Mouse (Mus musculus) liver, embryonic 12.5 days (tissue): Measurements from ENCODE around the gene Hist3h2ba. TPM values are rescaled to one million over a fixed set of nuclear protein-coding genes. Genes with fewer than 3 reads are reported as not detected.

Experiments
- ATAC-seq: fragments of 200-750 bp; cut with Nextera tagmentation; 2 replicates; pipeline ENCODE4 v1.8.0; 2017; ENCODE audit warnings: moderate number of reproducible peaks, mild to moderate bottlenecking, moderate library complexity
- H3K27ac ChIP-seq: fragments of 300-500 bp; sonication (generic); 2 replicates; pipeline ENCODE4 v1.5.1; 2016; ENCODE audit warnings: mild to moderate bottlenecking
- H3K27me3 ChIP-seq: fragments of 300-500 bp; sonication (generic); replicated peaks from 2 replicates; pipeline ENCODE4 v1.6.1; 2016; ENCODE audit warnings: mild to moderate bottlenecking, moderate library complexity
- H3K36me3 ChIP-seq: fragments of 300-500 bp; sonication (generic); 2 replicates; pipeline ENCODE4 v1.6.1; 2016; ENCODE audit warnings: mild to moderate bottlenecking, moderate library complexity
- H3K4me1 ChIP-seq: fragments of 300-500 bp; sonication (generic); 2 replicates; pipeline ENCODE4 v1.6.1; 2016
- H3K4me2 ChIP-seq: fragments of 300-500 bp; sonication (generic); 2 replicates; pipeline ENCODE4 v1.6.1; 2016; ENCODE audit warnings: mild to moderate bottlenecking, moderate library complexity
- H3K4me3 ChIP-seq: fragments of 300-500 bp; sonication (generic); 2 replicates; pipeline ENCODE4 v1.5.1; 2016; ENCODE audit warnings: mild to moderate bottlenecking, moderate library complexity
- H3K9ac ChIP-seq: fragments of 300-500 bp; sonication (generic); 2 replicates; pipeline ENCODE4 v1.6.1; 2016; ENCODE audit warnings: mild to moderate bottlenecking, moderate library complexity
- H3K9me3 ChIP-seq: fragments of 300-500 bp; sonication (generic); replicated peaks from 2 replicates; pipeline ENCODE4 v1.6.1; 2016; ENCODE audit warnings: mild to moderate bottlenecking, moderate library complexity
- WGBS: fragments of 180-500 bp; shearing (Covaris S2); methylation state at CpG from one replicate; pipeline ENCODE4 v1.1.7; 2016; ENCODE audit not compliant: insufficient replicate concordance; 5-methylcytosine and 5-hydroxymethylcytosine counted together
- polyA plus RNA-seq: library from polyadenylated mRNA; unstranded; fragments of >200 nt; fragmentation: Nextera tagmentation; extraction: Ambion mirVana; gene quantifications from 2 replicates; pipeline ENCODE4 v1.2.1, GENCODE M21; 2016

The Hist3h2ba gene
- 5.3 and 5.7 TPM in 2 replicates for polyA plus RNA-seq

GRCm38 (mm10) chr11:58948542-58949479 lies at the start of gene Hist3h2ba:
Hist3h2ba (plus strand) TSS chr11:58948920.
- Histone ChIP-seq H3K4me1 (peaks cover 37% of the 10 kb centered on the region), H3K4me3 (peak within 1 kb of the TSS; percentile 55), H3K4me2 (peak within 1 kb of the TSS; percentile 75), H3K9me3 (no peaks in the 10 kb centered on the region), H3K9ac (peak within 1 kb of the TSS; percentile 70), H3K27me3 (peaks cover 80% of the 10 kb centered on the region), H3K36me3 (no peaks in the 10 kb centered on the region), H3K27ac (peak within 1 kb of the TSS; percentile 72)
- ATAC-seq, result peak; percentile 74
- 1% methylated on average over 48 of the region's 48 CpGs for WGBS

GRCm38 (mm10) chr11:58901080-58901479 lies 47.6 kb upstream of the Hist3h2ba start:
- Histone ChIP-seq H3K4me2 (peak overlapping the region; percentile 76), H3K4me1 (peaks cover 48% of the 10 kb centered on the region), H3K9me3 (no peaks in the 10 kb centered on the region), H3K27ac (peak overlapping the region; percentile 78), H3K9ac (peak overlapping the region; percentile 18; the same call in 1 of the 2 replicates), H3K36me3 (peaks cover 63% of the 10 kb centered on the region), H3K4me3 (no peak overlapping the region), H3K27me3 (no peaks in the 10 kb centered on the region)
- peak; percentile 77 for ATAC-seq

GRCm38 (mm10) chr11:58903511-58904409 lies 45.0 kb upstream of the Hist3h2ba start, which contains the start of gene Zfp39:
Zfp39 (minus strand) TSS chr11:58904225.
- peak within 1 kb of the TSS; percentile 76 for H3K4me3 ChIP-seq

GRCm38 (mm10) chr11:58904410-58904718 lies 44.4 kb upstream of the Hist3h2ba start:
- peak; percentile 2; the same call in 1 of the 2 replicates for ATAC-seq
- no peaks in the 10 kb centered on the region for H3K9me3 ChIP-seq

More at GRCm38 (mm10) chr11:58903511-58904409, 45.0 kb upstream of the Hist3h2ba start, which contains the start of gene Zfp39:
- WGBS, result under 1% methylated on average over 40 of the region's 40 CpGs
- Histone ChIP-seq H3K9ac (peak within 1 kb of the TSS; percentile 85), H3K4me2 (peak within 1 kb of the TSS; percentile 76), H3K36me3 (peaks cover 39% of the 10 kb centered on the region), H3K27ac (peak within 1 kb of the TSS; percentile 89), H3K4me1 (peaks cover 44% of the 10 kb centered on the region), H3K9me3 (no peaks in the 10 kb centered on the region), H3K27me3 (no peaks in the 10 kb centered on the region)
- peak; percentile 90 for ATAC-seq

GRCm38 (mm10) chr11:58904838-58905237 lies 43.9 kb upstream of the Hist3h2ba start:
- ATAC-seq, result no peak
- Histone ChIP-seq H3K9me3 (no peaks in the 10 kb centered on the region), H3K27ac (peak overlapping the region; percentile 89), H3K4me3 (peak overlapping the region; percentile 76), H3K27me3 (no peaks in the 10 kb centered on the region), H3K4me1 (peaks cover 43% of the 10 kb centered on the region), H3K4me2 (peak overlapping the region; percentile 76), H3K9ac (peak overlapping the region; percentile 85; the same call in 1 of the 2 replicates), H3K36me3 (peaks cover 28% of the 10 kb centered on the region)
- 41% methylated on average over 6 of the region's 6 CpGs for WGBS

More at GRCm38 (mm10) chr11:58904410-58904718, 44.4 kb upstream of the Hist3h2ba start:
- 2% methylated on average over 8 of the region's 8 CpGs for WGBS
- Histone ChIP-seq H3K36me3 (peaks cover 33% of the 10 kb centered on the region), H3K9ac (peak overlapping the region; percentile 85), H3K4me3 (peak overlapping the region; percentile 76), H3K27me3 (no peaks in the 10 kb centered on the region), H3K4me2 (peak overlapping the region; percentile 76), H3K27ac (peak overlapping the region; percentile 89), H3K4me1 (peaks cover 43% of the 10 kb centered on the region)

- no peaks in the 10 kb centered on the region for H3K9me3 ChIP-seq
- peak overlapping the region; percentile 99 for H3K27ac ChIP-seq
- H3K9ac ChIP-seq, result peak overlapping the region; percentile 80
- ATAC-seq, result peak; percentile 74
- peak overlapping the region; percentile 49 for H3K4me3 ChIP-seq
- 9% methylated on average over 1 of the region's 1 CpGs for WGBS
- H3K4me1 ChIP-seq, result peaks cover 74% of the 10 kb centered on the region
- H3K36me3 ChIP-seq, result no peaks in the 10 kb centered on the region
- peak overlapping the region; percentile 83 for H3K4me2 ChIP-seq
- H3K27me3 ChIP-seq, result no peaks in the 10 kb centered on the region
These were observed 34.9 kb upstream of the Hist3h2ba start for GRCm38 (mm10) chr11:58913776-58914175.

GRCm38 (mm10) chr11:58914461-58915028 lies 34.2 kb upstream of the Hist3h2ba start:
- Histone ChIP-seq H3K4me2 (peak overlapping the region; percentile 83), H3K4me1 (peaks cover 82% of the 10 kb centered on the region), H3K9me3 (no peaks in the 10 kb centered on the region), H3K27me3 (no peaks in the 10 kb centered on the region), H3K36me3 (no peaks in the 10 kb centered on the region), H3K4me3 (peak overlapping the region; percentile 49), H3K27ac (peak overlapping the region; percentile 99), H3K9ac (peak overlapping the region; percentile 80)
- 0 out of 2 replicates have a peak, but pooled peaks have one; percentile 18 for ATAC-seq
- 8% methylated on average over 17 of the region's 17 CpGs for WGBS

- peaks cover 21% of the 10 kb centered on the region for H3K36me3 ChIP-seq
- no peaks in the 10 kb centered on the region for H3K27me3 ChIP-seq
- peak; percentile 63 for ATAC-seq
- H3K4me1 ChIP-seq, result peaks cover 92% of the 10 kb centered on the region
- H3K4me3 ChIP-seq, result peak overlapping the region; percentile 65
- peak overlapping the region; percentile 72 for H3K4me2 ChIP-seq
- peak overlapping the region; percentile 76 for H3K9ac ChIP-seq
- WGBS, result 35% methylated on average over 14 of the region's 14 CpGs
- no peaks in the 10 kb centered on the region for H3K9me3 ChIP-seq
- H3K27ac ChIP-seq, result peak overlapping the region; percentile 93
These were observed 31.6 kb upstream of the Hist3h2ba start for GRCm38 (mm10) chr11:58916879-58917744.

GRCm38 (mm10) chr11:58917745-58918366 lies 30.9 kb upstream of the Hist3h2ba start, which contains the start of gene Btnl10:
Btnl10 (plus strand) TSS chr11:58917908.
- Histone ChIP-seq H3K9ac (peak within 1 kb of the TSS; percentile 76), H3K4me2 (peak within 1 kb of the TSS; percentile 72), H3K4me3 (peak within 1 kb of the TSS; percentile 65), H3K36me3 (peaks cover 29% of the 10 kb centered on the region), H3K27me3 (no peaks in the 10 kb centered on the region), H3K27ac (peak within 1 kb of the TSS; percentile 93), H3K9me3 (no peaks in the 10 kb centered on the region), H3K4me1 (peaks cover 84% of the 10 kb centered on the region)
- WGBS, result 43% methylated on average over 12 of the region's 12 CpGs
- peak; percentile 82 for ATAC-seq

GRCm38 (mm10) chr11:58918759-58919158 lies 30.0 kb upstream of the Hist3h2ba start:
- Histone ChIP-seq H3K4me2 (peak overlapping the region; percentile 72), H3K4me3 (peak overlapping the region; percentile 65), H3K4me1 (peaks cover 75% of the 10 kb centered on the region), H3K9ac (peak overlapping the region; percentile 76), H3K27me3 (peaks cover 9% of the 10 kb centered on the region), H3K36me3 (peaks cover 38% of the 10 kb centered on the region), H3K9me3 (no peaks in the 10 kb centered on the region), H3K27ac (peak overlapping the region; percentile 93)
- ATAC-seq, result peak; percentile 25; the same call in 1 of the 2 replicates
- WGBS, result 50% methylated on average over 5 of the region's 5 CpGs
